Comparison of ENCODE assay signal across 28 mouse cellular contexts in genomic region chr2:179655506-179655905, GRCm38 (mm10).
"Had no signal": no experiment of that assay in that cellular context is flagged by ENCODE, and none has a peak within 500 bp of the region (broad histone marks: within the 10 kb centered on the region; RNA-seq: fewer than 3 reads in every experiment).

No protein-coding gene starts in this region.

- H3K4me1 ChIP-seq: heart, embryonic 12.5 days; hindbrain, embryonic 12.5 days; intestine, embryonic 15.5 days; kidney, embryonic 15.5 days; limb, embryonic 12.5 days; liver, embryonic 13.5 days had no signal

- H3K4me2 ChIP-seq: heart, embryonic 12.5 days; hindbrain, embryonic 12.5 days; hindbrain, embryonic 14.5 days; intestine, embryonic 15.5 days; kidney, embryonic 15.5 days; limb, embryonic 12.5 days; liver, embryonic 11.5 days; liver, embryonic 13.5 days had no signal

- H3K36me3 ChIP-seq: heart, embryonic 10.5 days; heart, embryonic 12.5 days; hindbrain, embryonic 10.5 days; hindbrain, embryonic 12.5 days; intestine, embryonic 15.5 days; kidney, embryonic 15.5 days; limb, embryonic 10.5 days; limb, embryonic 12.5 days; liver, embryonic 13.5 days had no signal

- DNase-seq: gastrocnemius, adult 2 months; gastrocnemius, postnatal 10 days; gastrocnemius, postnatal 36 days; heart, adult 18-20 months; heart, postnatal 10 days; heart, postnatal 4 days; kidney, adult 18-20 months; kidney, adult 9 months; kidney, postnatal 14 days; kidney, postnatal 36 days; layer of hippocampus, adult 9-11 months; liver; liver, embryonic 13.5 days had no signal

- H3K4me3 ChIP-seq: gastrocnemius, adult 2 months; heart, embryonic 10.5 days; heart, embryonic 12.5 days; hindbrain, embryonic 10.5 days; hindbrain, embryonic 12.5 days; intestine, embryonic 15.5 days; kidney, embryonic 15.5 days; left cerebral cortex, adult 2 months; limb, embryonic 10.5 days; limb, embryonic 12.5 days; liver, embryonic 13.5 days had no signal

- H3K9ac ChIP-seq: heart, embryonic 12.5 days; hindbrain, embryonic 12.5 days; hindbrain, embryonic 14.5 days; intestine, embryonic 15.5 days; kidney, embryonic 15.5 days; limb, embryonic 12.5 days; liver, embryonic 13.5 days had no signal

- H3K9me3 ChIP-seq: heart, embryonic 10.5 days; heart, embryonic 12.5 days; hindbrain, embryonic 10.5 days; hindbrain, embryonic 12.5 days; intestine, embryonic 15.5 days; kidney, embryonic 15.5 days; limb, embryonic 10.5 days; limb, embryonic 12.5 days; liver, embryonic 13.5 days had no signal

- ATAC-seq: hindbrain, embryonic 16.5 days; inflammation-experienced regulatory T-cells, adult 6 months; intestine, embryonic 15.5 days; intestine, postnatal 0 days had no signal

- H3K27ac ChIP-seq: gastrocnemius, adult 2 months; heart, embryonic 10.5 days; hindbrain, embryonic 10.5 days; hindbrain, embryonic 12.5 days; hindbrain, embryonic 14.5 days; intestine, embryonic 15.5 days; kidney, embryonic 15.5 days; kidney, postnatal 0 days; left cerebral cortex, adult 2 months; limb, embryonic 10.5 days; limb, embryonic 12.5 days; liver, embryonic 13.5 days had no signal

- H3K27me3 ChIP-seq: heart, embryonic 12.5 days; intestine, embryonic 15.5 days; kidney, embryonic 15.5 days; liver, embryonic 13.5 days had no signal
